Mouse (Mus musculus): ENCODE results near the gene Cgref1.

Gene Cgref1

GRCm38 (mm10) chr5:30887331-30887761, 58.0 kb downstream of the Cgref1 start:
- in situ Hi-C loops (cut with MboI; ENCODE audit: low sequenced_read_pairs), result no loop called here

- in situ Hi-C loops (cut with MboI; ENCODE audit: low sequenced_read_pairs), result no loop called here
Measured at GRCm38 (mm10) chr5:30886731-30887130, 58.7 kb downstream of the Cgref1 start.

GRCm38 (mm10) chr5:30886209-30886608, 59.2 kb downstream of the Cgref1 start:
- in situ Hi-C loops (cut with MboI; ENCODE audit: low sequenced_read_pairs), result no loop called here

Measured in CH12F3 (cell line).